Mouse (Mus musculus): Measurements from ENCODE around the gene Mcl1.

- TF ChIP-seq TAL1 (IDR thresholded peaks at IDR 0.05; ENCODE audit: low read length) (no peak), GATA1 (IDR thresholded peaks at IDR 0.05; ENCODE audit: low read length) (no peak)
Measured at GRCm38 (mm10) chr3:95703276-95703675, 44.7 kb downstream of the Mcl1 start.
